Mouse (Mus musculus) G1E (cell line): ENCODE results near the gene Zcchc2.

Experiments used
- CTCF ChIP-seq: IDR thresholded peaks from 2 replicates; pipeline ENCODE4 v1.5.1; 2012; ENCODE audit warnings: low read depth, low read length, inconsistent platforms, mixed read lengths
- GATA1 ChIP-seq: IDR thresholded peaks from 2 replicates; pipeline ENCODE4 v1.6.1; 2012; ENCODE audit warnings: borderline replicate concordance, low read length, inconsistent platforms, mixed read lengths
- POLR2AphosphoS5 ChIP-seq: IDR thresholded peaks from 2 replicates; pipeline ENCODE4 v1.6.1; 2012; ENCODE audit warnings: low read depth, low read length, inconsistent platforms; ENCODE audit not compliant: insufficient replicate concordance

GRCm38 (mm10) chr1:106063591-106064170, 73.5 kb downstream of the Zcchc2 start:
- TF ChIP-seq CTCF (no peak), GATA1 (no peak), POLR2AphosphoS5 (no peak)
